Mouse (Mus musculus): Measurements from ENCODE around the gene Thsd4. TPM values are rescaled to one million over a fixed set of nuclear protein-coding genes. Genes with fewer than 3 reads are reported as not detected.

The Thsd4 gene
- polyA plus RNA-seq, 1 experiment from 2014 or later, result 31.6 TPM

GRCm38 (mm10) chr9:60398073-60398472, 123.8 kb downstream of the Thsd4 start:
- peaks cover 9% of the 10 kb centered on the region; the same call in 1 of the 2 replicates for H3K4me1 ChIP-seq
- WGBS, result 41% methylated on average over 2 of the region's 2 CpGs
- ATAC-seq (ENCODE audit: insufficient number of reproducible peaks, low FRiP score, low TSS enrichment, low read depth), result no peak
- H3K9ac ChIP-seq, result no peak overlapping the region
- H3K27ac ChIP-seq, result no peak overlapping the region
- H3K27me3 ChIP-seq, result peaks cover 6% of the 10 kb centered on the region; the same call in 1 of the 2 replicates
- no peaks in the 10 kb centered on the region for H3K36me3 ChIP-seq
- no peaks in the 10 kb centered on the region for H3K9me3 ChIP-seq
- no peak overlapping the region for H3K4me2 ChIP-seq
- H3K4me3 ChIP-seq, result no peak overlapping the region

DNA sequence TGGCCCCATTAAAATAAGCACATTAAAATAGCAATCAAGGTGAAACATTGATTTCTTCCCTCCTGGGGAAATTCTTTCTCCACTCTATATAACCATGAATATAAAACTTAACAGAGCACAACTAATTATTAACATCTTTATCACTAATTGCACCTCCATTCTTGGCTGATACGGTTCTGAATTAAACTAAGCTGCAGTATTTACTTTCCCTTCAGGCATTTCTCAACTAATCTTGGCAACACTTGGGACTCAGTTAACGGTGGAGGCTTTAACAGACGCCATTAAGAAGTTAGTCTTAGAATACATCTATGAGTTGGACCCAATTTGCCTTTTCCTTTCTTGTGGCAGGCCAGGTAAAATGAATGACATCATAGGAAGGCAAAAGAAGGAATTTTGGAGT, 125.8 kb downstream of the Thsd4 start:
- no peak for ATAC-seq (ENCODE audit: insufficient number of reproducible peaks, low FRiP score, low TSS enrichment, low read depth)
- Histone ChIP-seq H3K36me3 (no peaks in the 10 kb centered on the region), H3K4me3 (no peak overlapping the region), H3K9me3 (no peaks in the 10 kb centered on the region), H3K27me3 (peaks cover 4% of the 10 kb centered on the region; the same call in 1 of the 2 replicates), H3K27ac (no peak overlapping the region), H3K4me1 (peaks cover 6% of the 10 kb centered on the region; the same call in 1 of the 2 replicates), H3K9ac (no peak overlapping the region), H3K4me2 (no peak overlapping the region)
- WGBS, result 29% methylated on average over 3 of the region's 3 CpGs

GRCm38 (mm10) chr9:60392916-60393315, 128.9 kb downstream of the Thsd4 start:
- Histone ChIP-seq H3K9me3 (no peaks in the 10 kb centered on the region), H3K9ac (no peak overlapping the region), H3K27ac (no peak overlapping the region), H3K4me1 (peaks cover 6% of the 10 kb centered on the region; the same call in 1 of the 2 replicates), H3K4me2 (no peak overlapping the region), H3K27me3 (no peaks in the 10 kb centered on the region; the same call in 1 of the 2 replicates), H3K36me3 (no peaks in the 10 kb centered on the region), H3K4me3 (no peak overlapping the region)
- ATAC-seq (ENCODE audit: insufficient number of reproducible peaks, low FRiP score, low TSS enrichment, low read depth), result no peak
- 82% methylated on average over 4 of the region's 4 CpGs for WGBS

DNA sequence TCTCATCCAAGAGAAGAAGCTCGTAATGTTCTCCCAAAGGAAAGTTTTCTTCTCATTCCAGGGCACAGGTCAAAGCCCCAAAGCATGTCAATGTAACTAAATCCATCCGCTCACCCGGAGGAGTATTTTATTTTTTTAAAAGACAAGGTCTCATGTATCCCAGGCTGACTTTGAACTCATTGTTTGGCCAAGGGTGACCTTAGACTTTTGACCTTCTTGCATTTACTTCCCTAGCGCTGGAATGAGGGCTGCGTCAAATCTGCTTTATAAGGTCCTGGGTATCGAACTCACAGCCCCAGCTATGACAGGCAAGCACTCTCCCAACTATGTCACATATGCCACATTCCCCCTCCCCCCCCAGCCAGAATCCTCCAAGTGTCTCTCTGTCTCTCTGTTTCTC, 137.1 kb downstream of the Thsd4 start:
- Histone ChIP-seq H3K27ac (no peak overlapping the region), H3K27me3 (0 out of 2 replicates have a peak, but pooled peaks cover 6% of the 10 kb centered on the region), H3K9me3 (no peaks in the 10 kb centered on the region), H3K36me3 (no peaks in the 10 kb centered on the region), H3K9ac (no peak overlapping the region), H3K4me1 (no peaks in the 10 kb centered on the region), H3K4me2 (no peak overlapping the region), H3K4me3 (no peak overlapping the region)
- 71% methylated on average over 6 of the region's 6 CpGs for WGBS
- no peak for ATAC-seq (ENCODE audit: insufficient number of reproducible peaks, low FRiP score, low TSS enrichment, low read depth)

GRCm38 (mm10) chr9:60382941-60383340, 138.9 kb downstream of the Thsd4 start:
- 74% methylated on average over 4 of the region's 4 CpGs for WGBS
- Histone ChIP-seq H3K27me3 (0 out of 2 replicates have a peak, but pooled peaks cover 6% of the 10 kb centered on the region), H3K9me3 (no peaks in the 10 kb centered on the region; the same call in 1 of the 2 replicates), H3K4me3 (no peak overlapping the region), H3K36me3 (no peaks in the 10 kb centered on the region), H3K4me1 (peaks cover 5% of the 10 kb centered on the region; the same call in 1 of the 2 replicates), H3K27ac (no peak overlapping the region), H3K4me2 (no peak overlapping the region), H3K9ac (no peak overlapping the region)
- no peak for ATAC-seq (ENCODE audit: insufficient number of reproducible peaks, low FRiP score, low TSS enrichment, low read depth)

- WGBS, result 49% methylated on average over 4 of the region's 4 CpGs
- Histone ChIP-seq H3K4me2 (no peak overlapping the region), H3K36me3 (no peaks in the 10 kb centered on the region), H3K9ac (no peak overlapping the region), H3K27ac (no peak overlapping the region), H3K27me3 (0 out of 2 replicates have a peak, but pooled peaks cover 6% of the 10 kb centered on the region), H3K4me1 (peaks cover 5% of the 10 kb centered on the region; the same call in 1 of the 2 replicates), H3K4me3 (no peak overlapping the region), H3K9me3 (no peaks in the 10 kb centered on the region; the same call in 1 of the 2 replicates)
- ATAC-seq (ENCODE audit: insufficient number of reproducible peaks, low FRiP score, low TSS enrichment, low read depth), result no peak
These were observed 139.3 kb downstream of the Thsd4 start for GRCm38 (mm10) chr9:60382526-60382925.

DNA sequence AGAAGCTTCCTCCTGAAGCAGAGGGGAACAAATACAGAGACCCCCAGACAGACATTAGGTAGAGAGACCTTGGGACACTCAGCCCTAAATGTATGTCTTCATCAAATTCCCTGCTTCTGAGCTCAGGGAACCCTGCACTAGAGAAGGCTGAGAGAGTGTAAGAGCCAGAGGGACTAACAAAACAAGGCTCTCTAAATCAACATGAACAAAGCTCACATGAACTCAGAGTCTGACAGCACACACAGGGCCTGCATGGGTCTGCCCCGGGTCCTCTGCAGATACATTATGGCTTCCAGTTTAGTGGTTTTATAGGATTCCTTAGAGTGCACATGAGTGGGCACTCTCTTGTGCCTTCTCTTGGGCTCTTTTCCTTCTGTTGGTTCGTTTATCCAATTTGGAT, 140.8 kb downstream of the Thsd4 start:
- no peak for ATAC-seq (ENCODE audit: insufficient number of reproducible peaks, low FRiP score, low TSS enrichment, low read depth)
- 0 out of 2 replicates have a peak, but pooled peaks cover 6% of the 10 kb centered on the region for H3K27me3 ChIP-seq
- H3K27ac ChIP-seq, result no peak overlapping the region
- H3K4me2 ChIP-seq, result no peak overlapping the region
- no peak overlapping the region for H3K4me3 ChIP-seq
- H3K9ac ChIP-seq, result no peak overlapping the region
- WGBS, result 67% methylated on average over 2 of the region's 2 CpGs
- no peaks in the 10 kb centered on the region; the same call in 1 of the 2 replicates for H3K9me3 ChIP-seq
- peaks cover 5% of the 10 kb centered on the region; the same call in 1 of the 2 replicates for H3K4me1 ChIP-seq
- no peaks in the 10 kb centered on the region for H3K36me3 ChIP-seq

- WGBS, result 86% methylated on average over 4 of the region's 4 CpGs
- H3K36me3 ChIP-seq, result no peaks in the 10 kb centered on the region
These were observed 141.3 kb downstream of the Thsd4 start for GRCm38 (mm10) chr9:60380550-60380949.

GRCm38 (mm10) chr9:60378235-60378634, 143.6 kb downstream of the Thsd4 start:
- no peak overlapping the region for H3K9ac ChIP-seq
- H3K9me3 ChIP-seq, result no peaks in the 10 kb centered on the region; the same call in 1 of the 2 replicates
- no peak overlapping the region for H3K4me2 ChIP-seq
- H3K36me3 ChIP-seq, result no peaks in the 10 kb centered on the region
- H3K27me3 ChIP-seq, result no peaks in the 10 kb centered on the region
- peaks cover 5% of the 10 kb centered on the region; the same call in 1 of the 2 replicates for H3K4me1 ChIP-seq
- H3K27ac ChIP-seq, result no peak overlapping the region
- no peak overlapping the region for H3K4me3 ChIP-seq
- WGBS, result 30% methylated on average over 6 of the region's 6 CpGs
- ATAC-seq (ENCODE audit: insufficient number of reproducible peaks, low FRiP score, low TSS enrichment, low read depth), result no peak

More at GRCm38 (mm10) chr9:60380550-60380949, 141.3 kb downstream of the Thsd4 start:
- Histone ChIP-seq H3K27ac (no peak overlapping the region), H3K4me1 (peaks cover 5% of the 10 kb centered on the region; the same call in 1 of the 2 replicates), H3K4me2 (no peak overlapping the region), H3K9me3 (no peaks in the 10 kb centered on the region; the same call in 1 of the 2 replicates), H3K27me3 (0 out of 2 replicates have a peak, but pooled peaks cover 6% of the 10 kb centered on the region), H3K4me3 (no peak overlapping the region), H3K9ac (no peak overlapping the region)
- ATAC-seq (ENCODE audit: insufficient number of reproducible peaks, low FRiP score, low TSS enrichment, low read depth), result no peak

DNA sequence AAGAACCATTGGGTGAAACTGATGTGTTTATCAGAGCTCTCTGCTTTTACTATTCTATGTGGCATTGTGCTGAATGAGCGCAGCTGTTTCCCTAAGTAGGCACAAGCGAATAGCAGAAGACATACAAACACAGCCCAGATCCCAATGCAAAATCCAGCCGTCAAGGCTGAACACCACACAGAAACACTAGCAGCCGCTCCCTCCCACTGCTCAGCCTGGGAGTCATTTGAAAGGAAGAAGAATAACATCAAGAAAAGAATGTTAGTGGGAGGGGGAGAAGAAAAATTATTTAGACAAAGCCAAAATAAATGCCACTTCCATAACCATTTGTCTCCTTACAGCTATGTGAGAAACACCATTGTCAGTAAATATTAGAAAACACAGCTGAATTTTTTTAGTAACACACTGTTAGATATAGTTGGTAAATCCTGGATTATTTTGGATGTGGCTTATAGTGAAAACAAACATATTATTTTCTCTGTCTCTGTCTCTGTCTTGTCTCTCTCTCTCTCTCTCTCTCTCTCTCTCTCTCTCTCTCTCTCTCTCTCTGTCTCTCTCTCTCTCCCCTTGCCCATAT, 148.6 kb downstream of the Thsd4 start:
- Histone ChIP-seq H3K4me3 (no peak overlapping the region), H3K36me3 (0 out of 2 replicates have a peak, but pooled peaks cover 2% of the 10 kb centered on the region), H3K4me2 (no peak overlapping the region), H3K9me3 (no peaks in the 10 kb centered on the region), H3K27me3 (no peaks in the 10 kb centered on the region), H3K9ac (no peak overlapping the region), H3K4me1 (peaks cover 2% of the 10 kb centered on the region; the same call in 1 of the 2 replicates), H3K27ac (no peak overlapping the region)
- ATAC-seq (ENCODE audit: insufficient number of reproducible peaks, low FRiP score, low TSS enrichment, low read depth), result no peak
- 68% methylated on average over 4 of the region's 4 CpGs for WGBS

DNA sequence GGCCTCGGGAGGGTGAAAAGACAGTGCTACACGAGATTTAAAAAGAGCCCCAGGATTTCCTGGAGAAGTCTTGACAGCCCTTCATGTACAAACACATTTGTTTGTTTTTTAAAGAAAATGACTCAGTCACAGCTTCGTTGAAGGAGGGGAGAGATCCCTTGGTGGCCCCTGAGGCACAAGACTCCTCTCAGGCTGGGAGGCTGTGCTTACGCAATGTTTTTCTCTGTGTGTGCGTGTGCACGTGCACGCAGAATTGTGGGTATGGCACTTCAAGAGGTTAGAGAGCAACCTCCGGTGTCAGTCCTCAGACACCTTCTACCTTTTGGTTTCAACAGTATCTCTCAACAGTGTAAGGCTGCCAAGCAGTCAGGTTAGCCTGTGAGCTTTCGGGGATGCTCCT, 153.3 kb downstream of the Thsd4 start:
- Histone ChIP-seq H3K4me2 (no peak overlapping the region), H3K27me3 (no peaks in the 10 kb centered on the region), H3K9me3 (no peaks in the 10 kb centered on the region), H3K4me3 (no peak overlapping the region), H3K4me1 (peaks cover 16% of the 10 kb centered on the region), H3K9ac (no peak overlapping the region), H3K36me3 (0 out of 2 replicates have a peak, but pooled peaks cover 2% of the 10 kb centered on the region), H3K27ac (no peak overlapping the region)
- no peak for ATAC-seq (ENCODE audit: insufficient number of reproducible peaks, low FRiP score, low TSS enrichment, low read depth)
- WGBS, result 65% methylated on average over 9 of the region's 9 CpGs

GRCm38 (mm10) chr9:60367617-60368305, 154.1 kb downstream of the Thsd4 start:
- Histone ChIP-seq H3K4me2 (no peak overlapping the region), H3K27ac (no peak overlapping the region), H3K9ac (no peak overlapping the region), H3K27me3 (no peaks in the 10 kb centered on the region), H3K4me3 (no peak overlapping the region), H3K9me3 (no peaks in the 10 kb centered on the region), H3K36me3 (0 out of 2 replicates have a peak, but pooled peaks cover 2% of the 10 kb centered on the region), H3K4me1 (peaks cover 23% of the 10 kb centered on the region)
- 72% methylated on average over 10 of the region's 10 CpGs for WGBS
- ATAC-seq (ENCODE audit: insufficient number of reproducible peaks, low FRiP score, low TSS enrichment, low read depth), result no peak
